Comparison of ENCODE assay signal across 18 mouse cellular contexts in genomic region chr3:137029546-137029945, GRCm38 (mm10).
"Had no signal": no experiment of that assay in that cellular context is flagged by ENCODE, and none has a peak within 500 bp of the region (broad histone marks: within the 10 kb centered on the region; RNA-seq: fewer than 3 reads in every experiment).

No protein-coding gene starts in this region.

- H3K27ac ChIP-seq: midbrain, embryonic 10.5 days; midbrain, embryonic 12.5 days; neural tube, embryonic 13.5 days; neural tube, embryonic 15.5 days had no signal

- ATAC-seq: midbrain, embryonic 16.5 days had no signal

- H3K4me2 ChIP-seq: lung, embryonic 14.5 days; midbrain, embryonic 12.5 days; neural tube, embryonic 13.5 days; neural tube, embryonic 15.5 days had no signal

- H3K4me3 ChIP-seq: midbrain, embryonic 10.5 days; midbrain, embryonic 12.5 days; myocyte; neural tube, embryonic 13.5 days; neural tube, embryonic 15.5 days had no signal

- H3K9me3 ChIP-seq: midbrain, embryonic 10.5 days; midbrain, embryonic 12.5 days; neural tube, embryonic 15.5 days had no signal

- H3K36me3 ChIP-seq: midbrain, embryonic 10.5 days; midbrain, embryonic 12.5 days; neural tube, embryonic 13.5 days; neural tube, embryonic 15.5 days had no signal

- H3K27me3 ChIP-seq: midbrain, embryonic 12.5 days; neural tube, embryonic 13.5 days; neural tube, embryonic 15.5 days had no signal

- H3K9ac ChIP-seq: lung, embryonic 14.5 days; midbrain, embryonic 12.5 days; neural tube, embryonic 13.5 days; neural tube, embryonic 15.5 days had no signal

- DNase-seq: lung, adult 18-20 months; lung, embryonic 14.5 days; lung, postnatal 10 days; lung, postnatal 4 days; midbrain, embryonic 14.5 days; right cerebral cortex, adult 18-20 months; right cerebral cortex, postnatal 25 days; right cerebral cortex, postnatal 4 days; spleen, adult 18-20 months; thymus, adult 18-20 months; thymus, postnatal 14 days; thymus, postnatal 36 days had no signal

- H3K4me1 ChIP-seq: midbrain, embryonic 10.5 days; midbrain, embryonic 12.5 days; neural tube, embryonic 13.5 days; neural tube, embryonic 15.5 days had no signal
